Mouse (Mus musculus): ENCODE results near the gene Dlk2.

Dlk2 gene

GRCm38 (mm10) chr17:46297364-46298219 is at the start of gene Dlk2:
TSS of gene Dlk2 (plus strand) at chr17:46297421.
- DNase-seq (ENCODE audit: low spot score): no peak

- DNase-seq (ENCODE audit: low spot score): peak; percentile 88
These were observed 49.6 kb upstream of the Dlk2 start, which contains the start of the genes Polr1c and Yipf3 for GRCm38 (mm10) chr17:46247512-46248188. TSS of gene Polr1c (minus strand) at chr17:46248054. TSS of gene Yipf3 (plus strand) at chr17:46248080.

DNA sequence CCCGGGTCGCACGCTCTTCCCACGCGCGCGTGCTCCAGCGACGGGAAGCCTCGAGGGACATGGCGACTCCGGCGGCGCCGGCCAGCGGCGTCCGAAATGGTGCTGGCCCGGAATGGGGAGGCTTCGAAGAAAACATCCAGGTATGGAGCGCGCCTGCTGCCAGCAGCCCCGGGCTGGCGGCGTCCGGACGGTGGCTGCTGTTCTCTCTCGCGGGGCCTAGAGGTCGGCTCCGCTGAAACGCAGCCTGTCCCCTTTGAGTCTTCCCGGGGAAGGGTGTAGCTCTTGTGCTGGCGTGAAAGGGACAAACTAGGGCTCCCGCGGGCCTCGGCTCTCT is 49.1 kb upstream of the Dlk2 start:
- DNase-seq (ENCODE audit: low spot score): no peak

DNA sequence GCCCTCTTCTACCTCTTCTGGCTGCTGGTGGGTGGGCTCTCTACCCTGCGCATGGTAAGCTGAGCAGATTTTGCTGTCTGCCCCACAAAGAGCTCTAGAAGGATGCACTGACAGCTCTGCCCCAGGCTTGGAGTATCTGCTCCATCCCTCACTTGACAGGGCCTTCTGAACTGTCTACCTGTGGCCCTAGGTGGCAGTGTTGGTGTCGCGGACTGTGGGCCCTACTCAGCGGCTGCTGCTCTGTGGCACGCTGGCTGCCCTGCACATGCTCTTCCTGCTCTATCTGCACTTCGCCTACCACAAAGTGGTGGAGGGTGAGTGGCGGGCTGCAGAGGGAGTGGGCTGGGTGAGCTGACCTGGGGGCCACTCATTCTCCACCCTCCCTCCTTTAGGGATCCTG is 46.0 kb upstream of the Dlk2 start:
- no peak for DNase-seq (ENCODE audit: low spot score)

GRCm38 (mm10) chr17:46252571-46253451 is 44.4 kb upstream of the Dlk2 start:
- DNase-seq (ENCODE audit: low spot score): no peak

- peak; percentile 85 for DNase-seq (ENCODE audit: low spot score)
These were observed 43.7 kb upstream of the Dlk2 start, which contains the start of gene Lrrc73 for GRCm38 (mm10) chr17:46253452-46254084. TSS of gene Lrrc73 (plus strand) at chr17:46253531.

- no peak for DNase-seq (ENCODE audit: low spot score)
These were observed 43.1 kb upstream of the Dlk2 start for GRCm38 (mm10) chr17:46254106-46254505.

DNA sequence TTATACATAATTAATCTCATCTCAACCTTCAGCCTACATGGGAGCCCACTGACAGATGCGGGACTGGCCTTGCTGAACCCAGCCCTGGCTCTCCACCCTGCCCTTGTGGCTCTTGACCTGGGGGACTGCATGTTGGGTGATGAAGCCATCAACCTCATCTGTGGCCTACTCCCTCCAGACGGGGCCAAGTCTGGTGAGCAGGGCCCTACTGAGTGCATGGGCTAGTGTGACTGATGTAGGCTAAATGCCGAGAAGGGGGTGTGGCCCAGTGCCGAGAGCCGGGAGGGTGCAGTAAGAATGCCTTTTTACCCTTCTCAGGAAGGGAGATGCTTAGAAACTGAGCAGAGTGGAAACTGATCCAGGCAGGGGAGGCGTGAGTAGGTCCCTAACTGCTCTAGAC is 42.1 kb upstream of the Dlk2 start:
- DNase-seq (ENCODE audit: low spot score): no peak

GRCm38 (mm10) chr17:46258279-46259053 is 38.8 kb upstream of the Dlk2 start:
- DNase-seq (ENCODE audit: low spot score): no peak

DNA sequence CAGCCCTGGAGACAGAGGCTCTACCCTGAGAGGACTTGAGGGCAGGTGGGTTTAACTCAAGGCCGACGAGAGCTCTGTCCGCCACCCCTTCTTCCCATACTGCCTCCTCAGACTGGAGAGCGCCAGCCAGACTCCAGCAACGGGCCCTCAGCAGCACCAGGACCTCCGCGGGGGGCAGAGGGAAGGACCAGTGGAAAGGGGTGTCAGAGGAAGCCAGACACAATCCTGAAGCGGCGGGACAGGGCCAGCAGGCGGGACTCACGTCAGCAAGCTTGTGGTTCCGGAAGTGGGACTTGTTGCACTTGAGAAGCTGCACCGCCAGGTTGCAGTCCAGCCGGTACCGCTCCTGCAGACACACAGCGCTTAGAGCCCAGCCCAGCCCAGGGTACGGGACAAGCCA is 37.5 kb upstream of the Dlk2 start:
- no peak for DNase-seq (ENCODE audit: low spot score)

GRCm38 (mm10) chr17:46262201-46262694 is 35.0 kb upstream of the Dlk2 start:
- no peak for DNase-seq (ENCODE audit: low spot score)

GRCm38 (mm10) chr17:46265502-46265901 is 31.7 kb upstream of the Dlk2 start:
- no peak for DNase-seq (ENCODE audit: low spot score)

GRCm38 (mm10) chr17:46265918-46266618 is 31.2 kb upstream of the Dlk2 start:
- peak; percentile 80 for DNase-seq (ENCODE audit: low spot score)

DNA sequence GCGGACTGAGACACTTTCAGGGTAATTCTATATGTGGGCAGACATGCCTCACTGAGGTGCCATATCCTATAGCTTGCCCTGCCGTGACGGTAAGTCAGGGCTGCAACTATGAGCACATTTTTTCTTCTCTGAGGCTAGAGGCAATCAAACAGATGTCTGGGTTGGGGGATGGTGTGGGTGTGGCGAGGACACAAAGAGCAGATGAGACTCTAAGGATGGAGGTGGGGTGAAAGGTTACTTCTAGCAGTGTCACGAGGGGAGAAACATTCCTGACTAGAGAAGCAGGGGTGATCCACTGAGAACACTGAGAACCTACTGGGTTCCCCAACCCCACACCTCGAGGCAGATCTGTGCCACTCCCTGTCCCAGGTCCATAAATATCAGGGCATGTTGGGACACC is 30.2 kb upstream of the Dlk2 start:
- no peak for DNase-seq (ENCODE audit: low spot score)

GRCm38 (mm10) chr17:46267511-46267910 is 29.7 kb upstream of the Dlk2 start:
- DNase-seq (ENCODE audit: low spot score): no peak

GRCm38 (mm10) chr17:46268026-46268720 is 29.0 kb upstream of the Dlk2 start:
- DNase-seq (ENCODE audit: low spot score): no peak

- DNase-seq (ENCODE audit: low spot score): no peak
These were observed 27.3 kb upstream of the Dlk2 start for GRCm38 (mm10) chr17:46269771-46270534.

DNA sequence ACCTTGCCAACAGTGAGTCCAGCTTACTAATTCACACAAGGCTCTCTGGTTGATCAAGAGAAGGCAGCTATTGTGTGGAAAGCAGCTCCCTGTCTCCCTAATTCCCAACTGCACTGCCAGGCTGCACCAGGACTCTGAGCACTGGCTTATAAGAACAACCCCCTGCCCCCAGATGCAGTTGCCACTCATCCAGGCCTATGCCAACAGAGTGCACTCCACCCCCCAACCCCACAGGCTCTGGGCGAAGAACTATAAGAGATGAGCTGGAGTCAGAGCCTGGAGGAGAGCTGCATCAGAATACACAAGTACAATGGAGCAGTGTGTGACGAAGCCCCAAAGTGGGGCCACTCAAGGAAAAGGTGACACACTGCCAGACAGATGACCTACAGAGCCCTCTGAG is 25.2 kb upstream of the Dlk2 start:
- no peak for DNase-seq (ENCODE audit: low spot score)

DNA sequence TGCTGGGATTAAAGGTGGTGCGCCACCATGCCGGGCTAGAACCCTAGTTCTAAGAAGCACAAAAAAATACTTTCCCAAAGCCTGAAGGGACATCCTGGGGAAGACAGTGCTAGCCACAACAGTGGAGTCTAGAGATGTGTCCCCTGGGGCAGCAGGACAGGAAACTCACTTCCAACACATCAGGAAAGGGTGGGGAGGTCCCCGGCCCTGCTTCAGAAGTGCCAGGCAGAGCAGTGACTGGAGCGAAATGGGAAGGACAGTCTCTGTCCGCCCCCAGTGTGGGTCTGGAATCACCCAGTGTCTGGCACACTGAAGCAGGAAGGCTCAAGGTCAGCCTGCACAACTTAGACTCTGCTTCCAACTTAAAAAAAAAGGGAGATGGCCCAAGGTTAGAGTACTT is 24.5 kb upstream of the Dlk2 start:
- DNase-seq (ENCODE audit: low spot score): no peak

Data from ovary, postnatal 14 days (tissue).